Mouse (Mus musculus): ENCODE results near the gene Sumf1.

Gene Sumf1

GRCm38 (mm10) chr6:108184847-108185684 lies at the start of gene Sumf1:
Gene Sumf1, minus strand, starts transcription at chr6:108185582.
- DNase-seq (ENCODE audit: low spot score in 2 of 2), result peak; percentile 83 to 86

- no peak for DNase-seq (ENCODE audit: low spot score in 2 of 2)
Observed at GRCm38 (mm10) chr6:108234536-108234935, 49.2 kb upstream of the Sumf1 start.

DNA sequence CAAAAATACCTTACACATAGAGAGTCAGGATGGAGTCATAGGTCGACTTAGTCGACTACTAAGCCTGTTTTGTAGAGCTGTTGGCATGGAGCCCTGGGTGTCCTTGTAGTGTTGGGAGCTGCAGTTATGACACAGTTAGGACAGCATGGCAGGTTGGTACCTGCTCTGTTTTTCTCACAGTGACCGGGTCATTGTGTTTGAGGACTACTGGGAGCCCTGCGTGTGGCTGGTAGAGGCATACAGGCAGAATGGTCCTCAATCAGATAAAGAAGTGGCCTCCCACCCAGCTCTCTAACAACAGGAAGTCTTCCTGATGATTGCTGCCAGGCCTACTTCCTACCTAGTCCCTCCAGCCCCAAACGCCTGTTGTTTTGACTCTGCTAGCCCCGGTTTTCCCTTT lies 47.7 kb upstream of the Sumf1 start:
- no peak for DNase-seq (ENCODE audit: low spot score in 2 of 2)

DNA sequence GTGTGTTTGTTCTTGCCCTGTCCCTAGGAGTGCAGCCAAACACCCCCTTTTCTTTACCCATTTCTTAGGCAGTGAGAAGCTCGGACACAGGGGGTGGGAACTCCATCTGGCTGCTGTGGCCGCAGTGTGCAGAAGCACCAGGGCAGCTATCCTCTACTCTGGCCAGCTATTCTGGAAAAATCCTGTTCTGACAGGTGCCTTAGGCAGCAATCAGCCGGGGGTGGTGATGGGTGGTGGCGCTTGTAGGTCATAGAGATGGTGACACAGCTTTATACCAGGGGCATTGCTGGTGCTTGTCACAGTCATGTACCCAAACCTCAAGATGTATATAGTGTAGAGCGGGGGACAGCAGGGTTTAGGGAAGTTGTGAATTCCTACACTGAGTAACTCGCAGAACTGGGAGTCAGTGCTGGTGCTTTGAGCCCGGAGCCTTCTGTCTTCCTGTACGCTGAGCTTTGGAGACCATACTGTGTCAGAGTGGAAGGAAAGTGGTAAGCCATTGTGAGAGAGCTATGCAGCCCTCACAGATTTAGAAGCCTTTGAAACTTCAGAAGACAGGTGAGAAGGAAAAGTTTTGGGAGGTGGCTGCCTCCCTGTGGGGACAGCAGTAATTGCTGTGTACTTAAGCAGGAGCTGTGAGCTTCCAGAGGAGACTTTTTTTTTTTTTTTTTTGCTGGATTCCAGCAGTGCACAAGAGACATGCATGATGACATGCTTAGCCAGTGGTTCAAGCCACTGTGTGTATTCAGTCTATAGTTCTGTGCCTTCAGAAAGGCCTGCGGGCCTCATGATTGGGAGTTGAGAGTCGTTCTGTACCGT lies 46.7 kb upstream of the Sumf1 start:
- no peak for DNase-seq (ENCODE audit: low spot score in 2 of 2)

DNA sequence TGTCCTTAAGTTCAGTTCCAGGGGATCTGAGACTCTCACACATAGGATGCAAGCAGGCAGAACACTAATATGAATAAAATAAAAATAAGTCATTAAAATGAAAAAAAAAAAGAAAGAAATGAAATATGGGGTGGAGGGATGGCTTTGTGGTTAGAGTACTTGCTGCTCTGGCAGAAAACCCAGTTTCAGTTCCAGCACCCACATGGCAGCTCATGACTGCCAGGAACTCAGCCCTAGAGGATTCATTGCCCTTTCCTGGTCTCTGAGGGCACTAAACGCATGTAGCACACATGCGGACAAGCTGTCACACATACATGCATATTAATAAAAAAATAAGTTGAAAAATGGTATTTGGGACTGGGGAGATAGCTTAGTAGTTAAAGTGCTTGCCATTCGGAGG lies 45.2 kb upstream of the Sumf1 start:
- no peak for DNase-seq (ENCODE audit: low spot score in 2 of 2)

DNA sequence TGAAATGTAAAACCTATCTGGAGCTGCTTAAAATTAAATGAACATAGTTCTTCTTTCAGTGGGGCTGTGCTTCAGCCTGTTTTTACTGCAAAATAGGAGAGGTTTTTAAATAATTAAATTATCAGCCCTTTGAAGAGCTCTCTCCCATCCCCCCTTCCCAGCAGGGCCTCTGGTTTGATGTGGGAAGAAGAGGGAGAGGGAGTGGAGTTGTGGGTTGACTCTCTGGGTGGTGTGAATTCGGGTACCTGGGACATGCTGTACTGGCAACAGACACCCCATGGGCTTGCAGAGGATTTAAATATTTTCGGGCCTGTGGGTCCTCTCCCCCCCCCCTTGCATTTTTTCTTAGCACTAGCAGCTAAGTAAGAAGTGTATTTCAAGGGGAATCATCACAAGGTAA lies 43.2 kb upstream of the Sumf1 start:
- no peak for DNase-seq (ENCODE audit: low spot score in 2 of 2)

- no peak for DNase-seq (ENCODE audit: low spot score in 2 of 2)
Observed at GRCm38 (mm10) chr6:108228048-108228447, 42.7 kb upstream of the Sumf1 start.

- no peak for DNase-seq (ENCODE audit: low spot score in 2 of 2)
Observed at GRCm38 (mm10) chr6:108227461-108227860, 42.1 kb upstream of the Sumf1 start.

DNA sequence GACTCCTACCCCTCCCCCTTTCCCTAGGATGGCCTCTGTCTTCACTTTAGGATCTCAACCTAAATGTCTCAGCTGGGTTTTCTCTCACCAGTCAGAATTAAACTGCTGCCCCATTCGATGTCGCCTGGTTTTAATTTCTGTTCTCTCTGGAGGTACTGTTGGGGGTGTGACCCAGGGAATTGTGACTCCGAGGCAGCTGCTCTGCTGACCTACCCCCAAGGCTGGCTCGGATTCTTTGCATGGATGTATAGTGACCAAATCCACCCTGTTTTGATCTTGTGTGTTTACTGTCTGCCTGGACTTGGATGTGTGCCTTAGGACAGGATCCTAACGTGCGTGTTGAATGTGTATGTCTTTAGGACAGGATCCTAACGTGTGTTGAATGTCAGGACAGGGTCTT lies 40.8 kb upstream of the Sumf1 start:
- DNase-seq (ENCODE audit: low spot score in 2 of 2), result no peak

- no peak for DNase-seq (ENCODE audit: low spot score in 2 of 2)
Observed at GRCm38 (mm10) chr6:108225027-108225426, 39.6 kb upstream of the Sumf1 start.

- DNase-seq (ENCODE audit: low spot score in 2 of 2), result no peak
Observed at GRCm38 (mm10) chr6:108224361-108224760, 39.0 kb upstream of the Sumf1 start.

DNA sequence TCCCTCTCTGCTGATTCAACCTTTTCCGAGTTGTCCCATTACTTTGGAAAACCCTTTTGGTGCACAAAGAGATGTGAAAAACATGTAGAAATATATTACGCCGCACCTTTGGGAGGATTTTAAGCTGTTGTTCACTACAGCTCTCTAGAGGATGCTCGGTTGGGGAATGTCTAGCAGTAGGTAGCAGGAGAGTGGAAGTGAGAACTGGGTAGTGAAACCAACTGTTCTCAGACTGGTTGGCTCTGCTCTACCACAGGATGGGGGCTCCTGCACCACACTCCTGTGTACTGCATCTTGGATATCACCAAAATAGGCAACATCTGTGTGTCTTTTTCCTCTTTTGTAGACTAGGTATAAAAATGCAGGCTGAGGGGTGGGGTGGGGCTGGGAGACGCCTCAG lies 37.5 kb upstream of the Sumf1 start:
- DNase-seq (ENCODE audit: low spot score in 2 of 2), result peak; percentile 44 to 50

- DNase-seq (ENCODE audit: low spot score in 2 of 2), result no peak
Observed at GRCm38 (mm10) chr6:108222435-108222834, 37.1 kb upstream of the Sumf1 start.

DNA sequence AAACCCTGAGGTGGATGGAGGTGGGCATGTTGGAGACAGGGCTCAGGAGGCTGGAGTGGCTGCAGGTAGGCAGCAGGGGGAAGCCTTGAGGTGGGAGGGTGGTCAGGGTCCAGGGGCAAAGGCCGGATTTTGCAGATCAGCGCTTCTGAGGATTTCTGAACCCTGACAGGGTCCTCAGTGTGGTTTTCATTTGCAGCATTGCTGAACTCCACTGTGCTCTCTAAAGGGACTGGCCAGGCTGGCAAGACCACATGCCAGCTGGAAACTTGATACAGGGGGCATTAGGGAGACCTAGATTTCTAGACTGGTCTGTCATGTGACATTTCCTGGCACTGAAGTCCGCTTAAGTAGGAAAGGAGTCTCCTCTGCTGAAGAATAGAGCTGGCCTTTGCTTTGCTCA lies 32.6 kb upstream of the Sumf1 start:
- DNase-seq (ENCODE audit: low spot score in 2 of 2), result no peak

DNA sequence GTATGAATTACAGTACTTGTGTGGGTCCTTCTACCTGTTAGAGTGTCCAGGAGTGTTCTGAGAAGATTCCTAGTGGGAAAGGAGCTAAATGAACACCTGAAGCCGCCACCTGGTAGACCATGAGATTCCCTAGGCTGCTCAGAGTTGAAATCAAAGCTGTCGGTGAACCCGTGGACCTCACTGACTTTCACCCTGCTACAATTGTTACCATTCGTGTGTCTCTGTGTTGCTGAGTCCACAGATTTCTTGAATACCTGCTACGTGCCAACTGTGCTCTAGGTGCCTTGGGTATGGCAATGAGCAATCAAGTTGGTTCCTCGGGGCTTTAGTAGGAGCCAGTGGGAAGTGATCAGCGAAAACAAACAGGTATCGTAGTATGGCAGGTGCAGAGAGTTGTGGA lies 31.4 kb upstream of the Sumf1 start:
- DNase-seq (ENCODE audit: low spot score in 2 of 2), result no peak

DNA sequence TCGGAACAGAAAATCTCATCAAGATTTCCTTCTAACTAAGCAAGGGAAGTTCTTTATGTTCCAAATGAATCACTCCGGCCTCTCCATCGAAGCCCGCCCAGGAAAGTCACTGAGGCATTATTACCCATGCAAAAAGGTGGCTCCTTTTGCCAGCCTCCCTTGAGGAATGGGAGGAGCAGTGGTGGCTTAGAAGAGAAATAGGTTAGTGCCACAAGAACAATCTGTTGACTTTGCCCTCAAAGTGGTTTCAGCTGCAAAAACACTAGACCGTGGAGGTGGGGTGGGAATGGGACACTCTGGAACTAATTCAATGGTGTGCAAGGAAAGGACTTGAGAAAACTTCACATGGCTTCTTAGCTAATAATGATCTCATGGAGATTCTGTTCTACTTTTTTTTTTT lies 30.7 kb upstream of the Sumf1 start:
- no peak for DNase-seq (ENCODE audit: low spot score in 2 of 2)

DNA sequence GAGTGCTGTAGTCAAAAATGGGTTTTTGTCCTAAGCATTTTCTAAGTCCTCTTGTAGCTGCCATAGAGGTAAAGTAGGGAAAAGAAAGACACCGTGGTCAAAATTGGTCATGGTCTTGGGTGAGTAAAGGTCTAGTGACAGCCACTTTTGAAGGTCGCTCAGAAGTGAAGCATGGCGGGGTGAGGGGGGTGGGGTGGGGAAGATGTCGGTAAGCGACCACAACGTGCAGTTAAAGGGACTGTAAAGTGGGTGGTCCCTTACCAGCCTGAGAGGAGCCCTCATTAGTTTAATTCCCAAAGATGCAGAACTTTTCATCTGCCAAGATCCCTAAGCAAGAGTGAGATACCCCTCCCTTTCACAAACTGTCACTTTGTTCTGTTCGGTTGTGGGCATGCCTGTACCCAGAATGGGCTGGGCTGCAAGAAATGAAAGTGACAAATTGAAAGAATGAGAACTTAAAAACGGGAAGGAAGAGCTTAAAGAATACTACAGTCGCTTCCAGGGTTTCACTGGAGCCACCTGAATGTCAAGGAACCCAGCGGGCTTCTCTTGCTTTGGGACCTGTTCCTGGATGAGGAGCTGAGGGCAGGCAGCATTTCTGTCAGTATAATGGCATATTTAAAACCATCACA lies 29.0 kb upstream of the Sumf1 start:
- peak; percentile 32 to 43 for DNase-seq (ENCODE audit: low spot score in 2 of 2)

- peak in 1 of 2 experiments; percentile 14 for DNase-seq (ENCODE audit: low spot score in 2 of 2)
Observed at GRCm38 (mm10) chr6:108213481-108214293, 28.3 kb upstream of the Sumf1 start.

- peak; percentile 98 to 99 for DNase-seq (ENCODE audit: low spot score in 2 of 2)
Observed at GRCm38 (mm10) chr6:108212881-108213295, 27.5 kb upstream of the Sumf1 start, which contains the start of gene Itpr1. Gene Itpr1, plus strand, starts transcription at chr6:108213096.

DNA sequence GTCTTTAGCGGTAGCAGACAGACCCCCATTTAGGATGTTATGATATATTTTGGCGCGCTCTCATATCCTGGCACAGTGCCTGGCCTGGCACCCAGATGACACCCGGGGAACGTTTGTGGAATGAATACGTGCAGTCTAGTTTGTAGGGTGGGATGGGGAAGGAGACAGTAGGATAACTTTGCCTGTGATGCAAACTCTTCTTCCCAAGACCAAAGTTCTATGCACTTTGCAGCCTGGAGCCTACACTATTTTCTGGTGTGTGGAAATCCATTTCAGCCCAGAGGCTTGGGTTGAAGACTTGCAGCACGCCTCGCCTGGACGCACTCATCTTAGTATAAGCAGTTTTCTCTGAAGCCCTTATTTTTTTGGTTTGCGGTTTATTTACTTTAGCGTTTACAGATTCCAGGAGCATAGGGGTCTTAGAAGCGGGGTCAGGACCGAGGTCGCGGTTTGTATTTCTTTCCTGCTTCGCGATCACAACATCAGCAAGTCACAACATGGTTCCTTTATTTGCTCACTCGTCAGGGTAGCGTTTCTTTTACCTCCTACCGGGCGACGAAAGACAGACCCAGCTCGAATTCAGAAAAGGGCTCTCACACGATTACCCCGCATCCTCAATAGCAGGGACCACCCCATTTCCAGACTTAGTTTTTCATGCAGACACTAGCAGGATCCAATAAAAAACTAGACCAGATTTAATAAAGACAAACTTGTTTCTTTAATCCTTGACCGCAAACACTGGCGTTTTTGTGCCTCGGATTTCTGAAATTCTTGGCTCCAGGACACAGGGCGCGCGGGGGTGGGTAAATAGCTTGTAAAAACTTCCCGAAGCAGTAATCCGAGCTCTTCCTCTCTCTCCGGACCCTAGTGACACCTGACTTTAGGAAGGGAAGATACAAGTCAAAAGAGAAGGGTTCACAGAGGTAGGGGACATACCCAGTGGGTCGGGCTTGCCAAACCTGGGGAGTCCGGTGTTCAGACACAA lies 26.8 kb upstream of the Sumf1 start:
- DNase-seq (ENCODE audit: low spot score in 2 of 2), result peak in 1 of 2 experiments; percentile 25

Data from spleen, postnatal 36 days (tissue).